Mouse (Mus musculus) A20 (cell line): ENCODE measurements at regions not wholly inside any gene's neighbourhood (a gene's known extent, or its start where the extent isn't known, plus 50 kb on each side); places are given as distances from the start of the nearest gene placed in this dataset.

Experiments used
- DNase-seq: peaks from one replicate; pipeline ENCODE4 v3.0.0-alpha.2; 2011; ENCODE audit warnings: low read depth, low spot score

DNA sequence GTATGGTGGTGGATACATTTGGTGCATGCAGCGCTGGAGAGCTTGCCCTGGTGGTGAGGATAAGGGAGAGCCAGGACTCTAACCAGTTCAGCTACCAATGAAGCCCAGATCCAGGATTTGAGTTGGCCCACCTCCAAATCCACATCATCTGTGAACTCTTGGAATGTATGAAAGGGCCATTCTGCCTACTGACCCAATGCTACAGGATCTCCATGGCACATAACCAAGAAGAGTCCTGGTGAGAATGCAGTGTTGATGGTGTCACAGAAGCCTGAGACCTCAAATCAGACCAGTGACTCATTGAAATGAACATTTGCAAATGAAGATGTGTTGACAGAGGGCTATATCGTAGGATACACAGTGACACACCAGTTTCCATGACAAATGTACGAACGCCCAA is 121.0 kb upstream of the Slitrk5 start:
- no peak for DNase-seq

DNA sequence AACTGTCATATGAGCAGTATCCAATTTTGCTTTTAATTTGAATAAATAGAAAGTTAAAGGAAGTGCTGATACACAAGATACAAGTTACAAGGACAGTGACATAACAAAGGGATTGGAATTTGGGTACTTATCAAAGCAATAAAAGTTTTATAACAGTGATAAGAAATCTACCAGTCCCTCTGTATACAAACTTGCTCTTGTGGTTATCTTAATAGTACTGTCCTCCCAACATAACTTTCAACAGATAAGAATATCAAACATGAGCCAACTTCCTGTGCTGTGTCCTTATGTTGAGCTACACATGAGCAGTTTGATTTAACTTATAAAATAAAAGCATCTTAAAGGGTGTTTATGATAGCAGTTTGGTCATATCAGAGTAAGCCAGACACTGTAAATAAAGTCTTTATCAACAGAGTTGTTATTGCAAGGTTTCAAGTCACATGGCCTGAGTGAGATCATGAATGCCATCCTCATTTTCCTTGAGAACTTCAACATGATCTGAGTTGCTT is 105.5 kb upstream of the Slitrk5 start:
- DNase-seq = no peak

GRCm38 (mm10) chr14:111577470-111577869 is 97.4 kb upstream of the Slitrk5 start:
- DNase-seq = no peak

DNA sequence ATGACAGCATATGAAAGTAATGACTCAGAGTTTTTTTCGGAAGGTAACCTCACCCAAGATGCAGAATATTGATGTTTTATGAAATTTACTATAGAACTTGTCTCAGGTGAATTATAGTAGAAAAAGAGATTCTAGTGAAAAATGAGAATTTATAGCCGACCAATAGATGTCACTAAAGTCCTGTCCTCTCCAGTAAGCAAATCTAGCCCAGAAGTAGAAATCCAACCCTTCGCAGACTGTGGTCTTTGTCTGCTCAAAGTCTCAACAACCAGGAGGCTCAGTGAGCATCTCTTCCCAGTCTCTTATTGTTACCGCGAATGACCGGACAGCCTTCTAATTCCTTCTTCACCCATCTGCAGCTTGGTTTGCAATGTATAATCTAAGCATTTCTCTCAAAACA is 91.8 kb upstream of the Slitrk5 start:
- peak; percentile 18 for DNase-seq

GRCm38 (mm10) chr14:111616824-111617223 is 58.1 kb upstream of the Slitrk5 start:
- DNase-seq = no peak

DNA sequence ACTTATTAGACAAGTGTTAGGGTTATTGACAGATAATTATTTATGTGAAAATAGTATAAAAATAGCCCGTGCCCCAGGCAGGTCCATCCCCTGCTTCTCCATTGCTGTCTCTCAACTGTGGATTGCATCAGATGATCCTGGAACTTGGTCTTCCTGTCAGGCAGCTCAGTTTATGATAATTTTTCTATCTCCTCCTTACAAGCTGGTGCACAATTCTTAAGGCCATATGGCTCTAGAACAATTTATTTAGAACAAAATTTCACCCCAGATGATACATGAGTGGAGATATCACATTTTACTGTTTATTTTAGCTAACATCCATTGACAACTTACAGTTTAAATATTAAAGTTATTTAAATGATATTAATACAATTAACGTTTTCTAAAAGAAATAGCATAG is 54.1 kb upstream of the Slitrk5 start:
- DNase-seq = no peak
